In the genomic region with DNA sequence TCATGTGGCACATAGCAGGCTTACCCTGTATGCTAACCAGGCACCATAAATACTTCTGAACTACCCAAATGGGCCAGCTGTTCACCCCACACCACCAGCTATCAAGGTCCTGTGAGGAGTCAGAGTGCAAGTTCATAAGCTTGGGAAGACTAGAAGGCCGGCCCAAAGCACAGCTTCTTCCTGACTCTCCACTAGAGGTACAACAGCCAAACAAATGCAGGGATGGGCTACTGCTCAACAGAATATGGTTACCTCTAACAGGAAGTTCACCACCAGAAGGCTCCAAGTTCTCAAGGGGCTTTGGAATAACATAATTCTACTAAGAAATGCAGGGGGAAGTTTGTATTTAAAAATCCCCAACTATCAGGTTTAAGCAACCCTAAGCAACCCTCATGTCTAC, we compare ENCODE assay signal across 1 mouse cellular context.
TF ChIP-seq lines count a peak whose summit lies in the region.

No protein-coding gene starts in this region.

TF ChIP-seq in MEL, 35 proteins besides CTCF, POLR2A, EP300 and RAD21 (continued from another document):
- TF ChIP-seq POLR2AphosphoS5 (IDR thresholded peaks at IDR 0.05; ENCODE audit: borderline replicate concordance, low read depth, low read length) (no peak), JUND (IDR thresholded peaks at IDR 0.05; ENCODE audit: low read depth, low read length) (no peak), TCF12 (IDR thresholded peaks at IDR 0.05; ENCODE audit: low read depth, low read length) (no peak), E2F4 (IDR thresholded peaks at IDR 0.05; ENCODE audit: borderline replicate concordance, low read depth, low read length) (no peak)
